Mouse (Mus musculus) hindbrain, embryonic 16.5 days (tissue): ENCODE results near the gene Gckr. TPM values are rescaled to one million over a fixed set of nuclear protein-coding genes. Genes with fewer than 3 reads are reported as not detected.

ENCODE experiments used
- ATAC-seq: fragments of 200-750 bp; cut with Nextera tagmentation; 2 replicates; pipeline ENCODE4 v1.8.0; 2017; ENCODE audit warnings: moderate TSS enrichment, moderate library complexity
- H3K27ac ChIP-seq: fragments of 300-500 bp; sonication (generic); 2 replicates; pipeline ENCODE4 v1.5.1; 2014; ENCODE audit warnings: low read depth, mild to moderate bottlenecking, control low read depth, low read length, moderate library complexity
- H3K27me3 ChIP-seq: fragments of 300-500 bp; sonication (generic); replicated peaks from 2 replicates; pipeline ENCODE4 v1.6.1; 2014; ENCODE audit warnings: low read length; ENCODE audit not compliant: control insufficient read depth, insufficient read depth
- H3K36me3 ChIP-seq: fragments of 300-500 bp; sonication (generic); 2 replicates; pipeline ENCODE4 v1.6.1; 2014; ENCODE audit warnings: mild to moderate bottlenecking, low read length, moderate library complexity, mixed read lengths; ENCODE audit not compliant: control insufficient read depth, insufficient read depth
- H3K4me1 ChIP-seq: fragments of 300-500 bp; sonication (generic); 2 replicates; pipeline ENCODE4 v1.6.1; 2014; ENCODE audit warnings: low read depth, low read length; ENCODE audit not compliant: control insufficient read depth, insufficient read depth
- H3K4me2 ChIP-seq: fragments of 300-500 bp; sonication (generic); 2 replicates; pipeline ENCODE4 v1.6.1; 2014; ENCODE audit warnings: mild to moderate bottlenecking, low read length, control low read depth, moderate library complexity
- H3K4me3 ChIP-seq: fragments of 300-500 bp; sonication (generic); 2 replicates; pipeline ENCODE4 v1.5.1; 2014; ENCODE audit warnings: mild to moderate bottlenecking, low read length, control low read depth, moderate library complexity
- H3K9ac ChIP-seq: fragments of 300-500 bp; sonication (generic); 2 replicates; pipeline ENCODE4 v1.6.1; 2014; ENCODE audit warnings: low read depth, mild to moderate bottlenecking, control low read depth, low read length, moderate library complexity
- H3K9me3 ChIP-seq: fragments of 300-500 bp; sonication (generic); 2 replicates; pipeline ENCODE4 v1.6.1; 2014; ENCODE audit warnings: mild to moderate bottlenecking, low read length, moderate library complexity; ENCODE audit not compliant: control insufficient read depth
- WGBS: fragments of 180-500 bp; shearing (Covaris S2); extraction: QIAGEN DNeasy Blood & Tissue Kit; methylation state at CpG from one replicate; pipeline ENCODE4 v1.1.7; 2014; 5-methylcytosine and 5-hydroxymethylcytosine counted together
- polyA plus RNA-seq: library from polyadenylated mRNA; unstranded; fragments of >200 nt; fragmentation: Nextera tagmentation; extraction: Ambion mirVana; gene quantifications from 2 replicates; pipeline ENCODE4 v1.2.1, GENCODE M21; 2015

Gckr gene
- polyA plus RNA-seq, 1 experiment from 2014 or later, result 0.25 TPM

DNA sequence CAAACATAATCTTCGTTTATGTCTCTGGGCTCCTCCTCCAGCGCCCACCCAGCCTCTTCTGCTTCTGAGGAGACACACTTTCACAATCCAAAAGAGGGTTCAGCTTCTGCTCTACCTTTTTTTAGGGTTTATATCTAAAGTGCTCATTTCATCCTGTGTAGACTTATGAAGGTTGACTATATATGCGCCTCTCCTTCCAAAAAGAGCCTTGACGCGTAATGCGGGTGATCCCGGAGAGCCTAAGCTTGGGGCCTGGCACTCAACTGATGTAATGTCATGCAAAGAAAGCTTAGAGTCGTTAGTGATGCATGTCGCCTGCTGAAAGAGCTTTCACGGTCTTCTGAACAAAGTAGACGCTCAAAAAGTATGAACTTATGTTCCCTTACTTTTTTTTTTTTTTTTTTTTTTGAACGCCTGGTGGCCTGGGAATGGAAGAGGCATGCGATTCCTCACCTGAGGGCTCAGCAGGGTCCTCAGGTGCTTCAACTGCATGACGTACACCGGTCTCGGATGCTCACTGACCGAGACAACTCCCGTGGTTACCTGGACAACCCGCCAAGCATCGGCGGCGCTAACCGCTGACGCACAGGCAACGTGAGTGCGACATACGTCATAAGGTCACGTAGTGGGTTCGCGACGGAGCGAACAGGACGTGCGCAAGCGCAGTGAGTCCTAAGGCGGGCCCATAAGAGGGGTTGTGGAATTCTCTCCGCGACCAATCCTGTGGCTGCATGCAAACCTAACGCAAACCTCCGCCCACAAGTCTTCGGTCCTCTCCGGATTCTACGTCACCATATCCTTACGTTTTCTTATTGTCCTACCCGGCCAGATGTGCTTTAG, 6.5 kb upstream of the Gckr start, which contains the start of gene Ift172:
Ift172 (minus strand) TSS at position 596 of the 840 bp plus-strand sequence.
- ATAC-seq, result peak; percentile 93
- Histone ChIP-seq H3K9ac (peak within 1 kb of the TSS; percentile 68), H3K27me3 (no peaks in the 10 kb centered on the region), H3K9me3 (no peaks in the 10 kb centered on the region), H3K4me1 (peaks cover 23% of the 10 kb centered on the region), H3K4me2 (peak within 1 kb of the TSS; percentile 78), H3K36me3 (peaks cover 15% of the 10 kb centered on the region), H3K27ac (peak within 1 kb of the TSS; percentile 85), H3K4me3 (peak within 1 kb of the TSS; percentile 55)
- WGBS, result 2% methylated on average over 45 of the region's 45 CpGs

DNA sequence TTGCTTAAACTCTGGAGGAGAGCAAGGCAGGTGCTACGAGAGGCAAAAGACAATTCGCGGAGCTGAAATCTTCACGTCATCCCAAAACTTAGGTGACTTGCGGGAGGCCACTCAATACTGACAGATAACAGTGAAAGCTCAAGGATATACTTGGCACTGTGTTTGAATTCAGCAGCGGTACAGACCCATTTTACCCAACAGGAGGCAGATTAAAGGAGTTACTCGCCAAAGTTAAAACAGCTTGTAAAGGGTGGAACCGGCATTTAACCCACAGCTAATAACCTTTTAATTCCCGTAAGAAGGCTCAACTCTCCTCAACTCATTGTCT, 5.9 kb upstream of the Gckr start:
- no peak for ATAC-seq
- H3K27me3 ChIP-seq, result no peaks in the 10 kb centered on the region
- H3K9me3 ChIP-seq, result no peaks in the 10 kb centered on the region
- peak overlapping the region; percentile 85 for H3K27ac ChIP-seq
- peak overlapping the region; percentile 78 for H3K4me2 ChIP-seq
- 4% methylated on average over 9 of the region's 9 CpGs for WGBS
- peaks cover 23% of the 10 kb centered on the region for H3K4me1 ChIP-seq
- peak overlapping the region; percentile 55 for H3K4me3 ChIP-seq
- H3K36me3 ChIP-seq, result peaks cover 9% of the 10 kb centered on the region
- peak overlapping the region; percentile 68 for H3K9ac ChIP-seq

DNA sequence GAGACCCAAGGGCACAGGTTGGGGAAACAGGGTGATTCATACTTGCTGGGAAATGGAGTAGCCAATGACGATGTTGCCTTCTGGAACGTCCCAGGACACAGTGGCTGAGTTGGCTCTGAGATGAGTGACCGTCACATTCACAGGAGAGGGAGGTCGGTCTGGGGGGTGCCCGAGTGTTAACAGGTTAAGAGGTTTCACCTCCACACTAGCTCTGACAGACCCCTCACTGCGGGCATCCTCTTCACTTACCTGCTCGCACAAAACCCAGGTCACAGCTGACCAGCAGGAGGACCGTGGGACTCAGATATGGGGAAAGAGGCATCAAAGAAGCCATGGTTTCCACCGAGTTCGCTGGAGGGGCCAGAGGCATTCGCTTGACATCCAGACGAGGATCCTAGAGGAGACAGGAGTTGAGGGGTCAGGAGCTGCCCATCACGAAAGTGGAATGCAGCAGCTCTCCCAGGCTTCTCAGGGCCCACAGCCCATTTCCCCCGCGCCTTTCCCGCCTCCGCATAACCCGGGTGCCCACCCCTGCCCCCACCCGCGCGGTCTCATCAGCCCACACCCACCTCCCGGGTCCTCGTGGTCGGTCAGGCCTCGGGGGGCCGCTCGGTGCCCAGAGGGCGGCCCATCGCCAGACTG, 2.2 kb upstream of the Gckr start:
- no peak for ATAC-seq
- peaks cover 7% of the 10 kb centered on the region; the same call in 1 of the 2 replicates for H3K36me3 ChIP-seq
- 3% methylated on average over 29 of the region's 29 CpGs for WGBS

DNA sequence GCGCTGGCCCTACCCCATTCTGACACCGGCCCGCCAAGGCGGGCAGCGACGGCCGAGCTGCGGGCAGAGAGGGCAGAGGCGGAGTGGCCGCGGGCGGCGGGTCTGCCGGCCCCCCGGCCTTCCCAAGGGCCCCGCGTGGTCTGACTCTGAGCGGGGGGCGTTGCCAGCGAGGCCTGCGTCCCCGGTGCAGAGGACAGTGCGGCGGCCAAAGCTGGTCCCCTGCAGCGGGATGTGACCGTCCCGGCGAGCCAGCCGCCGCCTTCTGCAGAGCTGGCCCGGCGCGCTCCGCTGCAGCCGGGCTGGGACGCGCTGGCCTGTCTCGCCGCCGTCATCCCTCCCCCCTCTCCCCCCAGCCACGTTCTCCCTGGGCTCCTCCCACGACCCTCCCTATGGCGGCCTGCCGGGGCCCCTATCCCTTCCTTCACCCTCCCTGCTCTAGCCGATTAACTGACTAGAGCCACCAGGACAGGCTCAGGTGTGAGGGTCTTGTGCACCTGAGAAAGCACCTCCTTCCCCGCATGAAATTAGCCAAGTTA, 1.6 kb upstream of the Gckr start, which contains the start of gene Fndc4:
Fndc4 (minus strand) TSS at position 475 of the 536 bp plus-strand sequence.
- peak within 1 kb of the TSS; percentile 88 for H3K4me3 ChIP-seq
- no peaks in the 10 kb centered on the region for H3K27me3 ChIP-seq
- H3K9ac ChIP-seq, result peak within 1 kb of the TSS; percentile 99
- ATAC-seq, result peak; percentile 82
- H3K9me3 ChIP-seq, result no peaks in the 10 kb centered on the region
- peak within 1 kb of the TSS; percentile 87 for H3K27ac ChIP-seq
- WGBS, result 0% methylated on average over 46 of the region's 46 CpGs
- H3K4me1 ChIP-seq, result peaks cover 16% of the 10 kb centered on the region
- H3K4me2 ChIP-seq, result peak within 1 kb of the TSS; percentile 84
- H3K36me3 ChIP-seq, result peaks cover 7% of the 10 kb centered on the region; the same call in 1 of the 2 replicates

More for the DNA sequence above, 2.2 kb upstream of the Gckr start:
- Histone ChIP-seq H3K4me1 (peaks cover 19% of the 10 kb centered on the region), H3K4me2 (peak overlapping the region; percentile 84), H3K9ac (peak overlapping the region; percentile 99), H3K9me3 (no peaks in the 10 kb centered on the region), H3K4me3 (peak overlapping the region; percentile 88), H3K27ac (peak overlapping the region; percentile 87), H3K27me3 (no peaks in the 10 kb centered on the region)

DNA sequence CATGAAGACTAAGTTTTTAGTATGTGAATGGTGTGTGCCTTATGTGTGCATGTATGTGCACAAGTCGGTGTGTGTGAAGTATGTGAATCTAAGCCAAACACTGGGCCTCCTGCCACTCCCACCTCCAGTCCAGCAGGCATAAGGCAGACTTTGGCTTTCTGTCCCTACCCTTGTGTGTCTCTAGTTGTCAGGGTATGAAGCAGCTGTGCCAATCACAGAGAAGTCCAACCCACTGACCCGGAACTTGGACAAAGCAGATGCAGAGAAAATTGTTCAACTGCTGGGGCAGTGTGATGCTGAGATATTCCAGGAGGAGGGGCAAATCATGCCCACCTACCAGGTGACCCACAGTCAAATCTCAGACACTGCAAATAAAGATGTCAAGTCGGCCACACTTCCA, 738 bp downstream of the Gckr start:
- 77% methylated on average over 3 of the region's 3 CpGs for WGBS
- no peak for ATAC-seq
- H3K4me1 ChIP-seq, result peaks cover 13% of the 10 kb centered on the region

DNA sequence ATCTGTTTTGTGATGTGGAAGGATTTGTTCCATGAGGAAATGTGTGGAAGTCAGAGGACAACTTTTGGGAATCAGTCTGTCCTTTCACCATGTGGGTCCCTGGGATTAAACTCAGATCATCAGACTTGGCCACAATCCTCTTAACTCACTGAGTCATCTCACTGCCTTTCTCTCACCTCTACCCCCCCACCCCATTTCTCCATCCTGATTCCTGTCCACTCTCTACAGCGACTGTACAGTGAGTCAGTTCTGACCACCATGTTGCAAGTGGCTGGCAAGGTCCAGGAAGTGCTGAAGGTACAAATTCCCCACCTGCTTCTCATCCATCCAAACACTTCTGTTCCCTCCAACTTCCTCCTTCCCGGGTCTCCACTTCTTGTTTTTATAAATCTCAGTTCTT, 1.2 kb downstream of the Gckr start:
- Histone ChIP-seq H3K27ac (no peak overlapping the region), H3K4me3 (no peak overlapping the region), H3K27me3 (no peaks in the 10 kb centered on the region), H3K9me3 (no peaks in the 10 kb centered on the region), H3K4me2 (no peak overlapping the region), H3K36me3 (no peaks in the 10 kb centered on the region), H3K9ac (no peak overlapping the region), H3K4me1 (peaks cover 13% of the 10 kb centered on the region)
- ATAC-seq, result no peak
- WGBS, result 61% methylated on average over 2 of the region's 2 CpGs

More for the DNA sequence above, 738 bp downstream of the Gckr start:
- no peak overlapping the region for H3K4me3 ChIP-seq
- no peaks in the 10 kb centered on the region for H3K9me3 ChIP-seq
- no peak overlapping the region for H3K4me2 ChIP-seq
- H3K27ac ChIP-seq, result no peak overlapping the region
- no peak overlapping the region for H3K9ac ChIP-seq
- H3K27me3 ChIP-seq, result no peaks in the 10 kb centered on the region
- peaks cover 2% of the 10 kb centered on the region; the same call in 1 of the 2 replicates for H3K36me3 ChIP-seq

DNA sequence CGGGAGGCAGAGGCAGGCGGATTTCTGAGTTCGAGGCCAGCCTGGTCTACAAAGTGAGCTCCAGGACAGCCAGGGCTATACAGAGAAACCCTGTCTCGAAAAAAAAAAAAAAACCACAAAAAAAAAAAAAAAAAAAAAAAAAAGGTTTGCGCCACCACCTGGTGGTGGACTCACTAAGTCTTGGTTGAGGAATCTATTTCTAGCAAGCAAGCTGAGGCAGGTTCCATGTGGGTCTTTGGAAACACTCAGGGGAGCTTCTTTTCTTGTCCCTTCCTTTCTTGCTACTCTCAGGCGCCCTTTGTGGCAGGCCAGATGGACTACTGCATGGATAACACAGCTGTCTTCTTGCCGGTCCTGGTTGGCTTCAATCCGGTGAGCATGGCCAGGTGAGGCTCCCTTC, 4.6 kb downstream of the Gckr start:
- Histone ChIP-seq H3K4me3 (no peak overlapping the region), H3K27me3 (no peaks in the 10 kb centered on the region), H3K4me1 (no peaks in the 10 kb centered on the region), H3K9ac (no peak overlapping the region), H3K9me3 (no peaks in the 10 kb centered on the region), H3K4me2 (no peak overlapping the region), H3K27ac (no peak overlapping the region), H3K36me3 (no peaks in the 10 kb centered on the region)
- WGBS, result 64% methylated on average over 8 of the region's 8 CpGs
- ATAC-seq, result no peak

DNA sequence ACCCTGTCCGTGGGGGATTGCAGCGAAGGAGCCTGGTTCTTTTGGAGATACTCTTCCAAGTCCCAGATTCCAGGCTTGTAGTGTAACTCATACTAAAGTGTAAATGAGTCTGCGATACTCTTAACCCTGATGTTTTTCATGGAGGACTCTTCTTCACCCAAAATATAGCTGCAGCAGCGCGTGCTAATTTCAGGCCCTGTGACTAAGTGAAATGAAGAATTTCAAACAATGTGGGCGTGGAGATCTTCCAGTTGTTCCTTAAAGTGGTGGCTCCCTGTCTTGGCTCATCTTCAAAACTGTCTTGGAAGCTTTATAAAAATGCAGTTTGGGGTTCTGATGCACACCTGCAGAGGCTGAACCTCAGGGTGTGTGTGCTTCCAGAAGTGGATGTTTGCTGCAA, 5.8 kb downstream of the Gckr start:
- Histone ChIP-seq H3K4me1 (no peaks in the 10 kb centered on the region), H3K27me3 (no peaks in the 10 kb centered on the region), H3K4me3 (no peak overlapping the region), H3K4me2 (no peak overlapping the region), H3K27ac (no peak overlapping the region), H3K9me3 (no peaks in the 10 kb centered on the region), H3K9ac (no peak overlapping the region), H3K36me3 (no peaks in the 10 kb centered on the region)
- no peak for ATAC-seq
- 91% methylated on average over 6 of the region's 6 CpGs for WGBS

DNA sequence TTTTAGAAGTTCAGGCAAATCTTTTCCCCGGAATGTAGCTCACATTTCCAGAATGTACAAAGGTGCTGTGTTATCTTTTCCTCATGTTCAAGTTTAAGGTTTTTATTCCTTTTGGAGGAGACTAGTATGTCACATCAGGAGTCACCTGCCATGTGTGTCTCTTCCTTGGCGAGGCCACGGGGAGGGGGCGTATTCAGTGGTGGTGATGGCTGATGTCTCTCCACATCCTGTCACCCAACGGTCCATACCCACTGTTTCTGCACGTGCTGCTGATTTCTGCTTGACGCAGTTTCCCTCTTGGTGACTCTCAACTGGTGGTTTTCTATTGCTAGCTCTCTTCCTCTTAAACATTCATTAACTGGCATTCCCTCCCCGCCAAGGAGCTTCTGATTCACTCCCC, 15.6 kb downstream of the Gckr start:
- Histone ChIP-seq H3K4me3 (no peak overlapping the region), H3K4me1 (no peaks in the 10 kb centered on the region), H3K9ac (no peak overlapping the region), H3K4me2 (no peak overlapping the region), H3K36me3 (no peaks in the 10 kb centered on the region), H3K9me3 (no peaks in the 10 kb centered on the region), H3K27ac (no peak overlapping the region), H3K27me3 (no peaks in the 10 kb centered on the region)
- ATAC-seq, result no peak
- 94% methylated on average over 8 of the region's 8 CpGs for WGBS
